Mouse (Mus musculus): Measurements from ENCODE around the gene Ssc5d.

DNA sequence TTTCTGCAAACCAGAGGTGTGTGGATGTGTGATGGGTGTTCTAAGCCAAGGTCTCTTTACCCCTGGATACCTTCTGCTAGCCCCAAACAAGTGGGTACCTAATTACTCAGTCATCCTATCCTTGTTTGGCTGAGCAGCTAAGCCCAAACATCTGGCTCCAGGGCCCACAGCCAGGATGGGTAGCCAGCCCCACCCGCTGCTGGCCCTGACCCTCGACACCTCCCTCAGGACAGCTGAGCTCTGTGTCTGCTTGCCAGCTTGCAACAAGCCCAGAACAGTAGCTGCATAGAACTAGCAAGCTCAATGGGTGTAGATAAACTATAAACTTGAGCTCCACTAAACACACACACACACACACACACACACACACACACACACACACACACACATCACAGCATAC is 22.3 kb downstream of the Ssc5d start:
- TF ChIP-seq CTCF (conservative IDR thresholded peaks at IDR 0.05 in 1 of 2, IDR thresholded peaks at IDR 0.05 in 1 of 2; ENCODE audit: low read depth in 2 of 2, low read length in 2 of 2) (no peak), TCF12 (IDR thresholded peaks at IDR 0.05; ENCODE audit: low read depth, low read length) (no peak), EP300 (IDR thresholded peaks at IDR 0.05; ENCODE audit: low read length) (no peak), POLR2A (IDR thresholded peaks at IDR 0.05; ENCODE audit: low read depth, low read length) (no peak), ZC3H11A (IDR thresholded peaks at IDR 0.05; ENCODE audit: low read depth, low read length) (no peak), SIN3A (IDR thresholded peaks at IDR 0.05; ENCODE audit: low read length) (no peak), USF1 (IDR thresholded peaks at IDR 0.05; ENCODE audit: low read depth, low read length) (no peak), ELF1 (IDR thresholded peaks at IDR 0.05; ENCODE audit: low read depth, low read length) (no peak), MAZ (IDR thresholded peaks at IDR 0.05; ENCODE audit: low read depth, low read length) (no peak), RCOR1 (conservative IDR thresholded peaks at IDR 0.05; ENCODE audit: low read depth, low read length) (no peak)
